Mouse (Mus musculus) limb, embryonic 14.5 days (tissue): ENCODE results near the gene Tpsab1. TPM values are rescaled to one million over a fixed set of nuclear protein-coding genes. Genes with fewer than 3 reads are reported as not detected.
A peak's percentile ranks its signal among the peaks of the same experiment; 100 is the strongest.

Experiments used
- ATAC-seq: fragments of 200-750 bp; cut with Nextera tagmentation; 2 replicates; pipeline ENCODE4 v1.8.0; 2017; ENCODE audit warnings: low read depth, moderate number of reproducible peaks, moderate TSS enrichment; ENCODE audit not compliant: low FRiP score
- DNase-seq: peaks from one replicate; pipeline ENCODE4 v3.0.0-alpha.2; 2015; ENCODE audit warnings: low spot score
- H3K27ac ChIP-seq: fragments of 300-500 bp; sonication (generic); replicated peaks from 2 replicates; pipeline ENCODE4 v1.5.1; 2014; ENCODE audit warnings: low read depth, mild to moderate bottlenecking, low read length, moderate library complexity, mixed read lengths
- H3K27me3 ChIP-seq: fragments of 300-500 bp; sonication (generic); 2 replicates; pipeline ENCODE4 v1.6.1; 2014; ENCODE audit warnings: low read length, mixed read lengths; ENCODE audit not compliant: control insufficient read depth, insufficient read depth
- H3K36me3 ChIP-seq: fragments of 300-500 bp; sonication (generic); 2 replicates; pipeline ENCODE4 v1.6.1; 2014; ENCODE audit warnings: mild to moderate bottlenecking, low read length, moderate library complexity, mixed read lengths; ENCODE audit not compliant: control insufficient read depth, insufficient read depth
- H3K4me1 ChIP-seq: fragments of 300-500 bp; sonication (generic); 2 replicates; pipeline ENCODE4 v1.6.1; 2014; ENCODE audit warnings: antibody characterized with exemption, low read length, mixed read lengths; ENCODE audit not compliant: control insufficient read depth, insufficient read depth
- H3K4me2 ChIP-seq: fragments of 300-500 bp; sonication (generic); replicated peaks from 2 replicates; pipeline ENCODE4 v1.6.1; 2014; ENCODE audit warnings: low read depth, mild to moderate bottlenecking, low read length, moderate library complexity; ENCODE audit not compliant: severe bottlenecking
- H3K4me3 ChIP-seq: fragments of 300-500 bp; sonication (generic); replicated peaks from 2 replicates; pipeline ENCODE4 v1.5.1; 2014; ENCODE audit warnings: low read length
- H3K9ac ChIP-seq: fragments of 300-500 bp; sonication (generic); 2 replicates; pipeline ENCODE4 v1.6.1; 2014; ENCODE audit warnings: mild to moderate bottlenecking, low read depth, low read length, moderate library complexity; ENCODE audit not compliant: severe bottlenecking
- H3K9me3 ChIP-seq: fragments of 300-500 bp; sonication (generic); 2 replicates; pipeline ENCODE4 v1.6.1; 2016; ENCODE audit warnings: low read length; ENCODE audit not compliant: control insufficient read depth
- POLR2A ChIP-seq: fragments of 200-500 bp; IDR thresholded peaks from 2 replicates; pipeline ENCODE4 v1.8.0; 2012; ENCODE audit warnings: inconsistent platforms, mild to moderate bottlenecking, moderate library complexity, borderline replicate concordance; ENCODE audit not compliant: insufficient read depth, insufficient read length; ENCODE audit errors: extremely low read depth
- WGBS: fragments of 180-500 bp; shearing (Covaris S2); extraction: QIAGEN DNeasy Blood & Tissue Kit; methylation state at CpG from one replicate; pipeline ENCODE4 v1.1.7; 2014; 5-methylcytosine and 5-hydroxymethylcytosine counted together
- polyA plus RNA-seq, 2 experiments: library from polyadenylated mRNA; depleted of rRNA in 1 of 2; stranded (reverse) in 1 of 2; unstranded in 1 of 2; fragments of >200 nt; fragmentation: Nextera tagmentation in 1 of 2; extraction: Ambion mirVana in 1 of 2; gene quantifications; 2 replicates each; pipeline versions ENCODE4 v1.2.1 to v1.2.3; 2012 to 2014

Tpsab1 gene
- 1.5 and 2.1 TPM in 2 replicates for polyA plus RNA-seq (2012; rRNA removed)
- polyA plus RNA-seq (2014; fragmentation: Nextera tagmentation; extraction: Ambion mirVana): 1.2 and 2.2 TPM in 2 replicates

DNA sequence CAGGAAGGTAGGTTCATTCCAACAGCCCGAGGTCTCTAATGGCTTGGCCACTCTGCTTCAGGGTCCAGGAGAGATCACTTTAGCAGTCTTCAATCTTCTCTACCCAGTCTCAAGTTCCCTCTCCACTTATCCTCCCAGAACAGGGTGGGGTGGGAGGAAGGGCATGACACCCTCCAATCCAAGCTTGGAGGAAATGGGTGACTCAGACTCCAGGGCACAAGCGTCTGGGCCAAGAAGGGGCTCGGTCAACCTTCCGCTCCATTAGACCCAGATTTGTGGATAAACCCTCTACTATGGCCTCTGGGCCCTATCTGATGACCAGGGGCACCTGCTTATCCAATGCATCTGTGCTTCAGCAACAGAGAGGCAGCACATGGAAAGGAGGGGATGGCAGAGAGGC is at the start of gene Tpsab1:
Tpsab1 (minus strand) TSS at position 101 of the 400 bp plus-strand sequence.
- Histone ChIP-seq H3K36me3 (no peaks in the 10 kb centered on the region), H3K4me2 (no peak within 1 kb of the TSS), H3K27me3 (no peaks in the 10 kb centered on the region), H3K4me3 (no peak within 1 kb of the TSS), H3K4me1 (no peaks in the 10 kb centered on the region), H3K9me3 (no peaks in the 10 kb centered on the region), H3K27ac (no peak within 1 kb of the TSS), H3K9ac (no peak within 1 kb of the TSS)
- DNase-seq (no peak), ATAC-seq (no peak)
- TF ChIP-seq POLR2A: no peak
- 94% methylated on average over 4 of the region's 4 CpGs for WGBS

DNA sequence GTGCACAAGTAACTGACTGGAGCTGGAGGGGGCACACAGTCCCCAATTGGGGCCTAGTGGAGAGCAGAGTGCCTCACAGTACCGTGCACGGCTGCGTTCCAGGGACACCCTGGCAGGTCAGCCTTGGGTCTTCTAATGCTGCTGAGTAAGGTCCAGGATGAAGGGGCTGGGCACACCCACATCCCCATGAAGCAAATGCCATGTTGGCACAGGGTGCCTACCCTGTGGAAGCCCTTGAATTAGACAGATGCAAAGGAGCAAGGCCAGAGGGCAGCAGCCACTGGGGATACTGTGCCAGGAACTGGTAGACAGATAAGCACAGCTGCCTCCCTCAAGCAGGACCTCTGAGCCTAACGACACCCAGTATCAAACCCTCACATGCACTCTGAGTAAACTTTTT is 49.2 kb upstream of the Tpsab1 start:
- no peaks in the 10 kb centered on the region for H3K4me1 ChIP-seq
- ATAC-seq: no peak
- 78% methylated on average over 4 of the region's 4 CpGs for WGBS
- H3K4me2 ChIP-seq: no peak overlapping the region
- no peak for TF ChIP-seq POLR2A
- H3K27ac ChIP-seq: no peak overlapping the region
- no peak overlapping the region for H3K4me3 ChIP-seq
- no peak for DNase-seq
- H3K9me3 ChIP-seq: no peaks in the 10 kb centered on the region
- H3K27me3 ChIP-seq: no peaks in the 10 kb centered on the region
- H3K36me3 ChIP-seq: peaks cover 45% of the 10 kb centered on the region
- no peak overlapping the region for H3K9ac ChIP-seq

DNA sequence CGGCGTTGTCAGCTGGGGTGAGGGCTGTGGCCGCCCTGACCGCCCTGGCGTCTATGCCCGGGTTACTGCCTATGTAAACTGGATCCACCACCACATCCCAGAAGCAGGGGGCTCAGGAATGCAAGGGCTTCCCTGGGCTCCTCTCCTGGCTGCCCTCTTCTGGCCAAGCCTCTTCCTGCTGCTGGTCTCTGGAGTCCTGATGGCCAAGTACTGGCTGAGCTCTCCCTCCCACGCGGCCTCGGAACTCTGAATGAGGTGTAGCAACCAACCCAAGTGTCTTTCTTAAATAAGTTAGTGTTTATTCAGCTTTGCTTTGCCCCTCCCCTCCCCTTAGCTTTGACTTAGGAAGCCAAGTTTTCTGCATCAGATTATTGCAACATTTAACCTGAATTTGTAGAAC is 28.6 kb upstream of the Tpsab1 start:
- Histone ChIP-seq H3K27me3 (no peaks in the 10 kb centered on the region), H3K36me3 (peaks cover 30% of the 10 kb centered on the region), H3K4me3 (no peak overlapping the region), H3K27ac (no peak overlapping the region), H3K9me3 (no peaks in the 10 kb centered on the region), H3K4me2 (no peak overlapping the region), H3K4me1 (no peaks in the 10 kb centered on the region), H3K9ac (no peak overlapping the region)
- no peak for TF ChIP-seq POLR2A
- DNase-seq (no peak), ATAC-seq (0 out of 2 replicates have a peak, but pooled peaks have one; percentile 31)
- WGBS: 38% methylated on average over 9 of the region's 9 CpGs

DNA sequence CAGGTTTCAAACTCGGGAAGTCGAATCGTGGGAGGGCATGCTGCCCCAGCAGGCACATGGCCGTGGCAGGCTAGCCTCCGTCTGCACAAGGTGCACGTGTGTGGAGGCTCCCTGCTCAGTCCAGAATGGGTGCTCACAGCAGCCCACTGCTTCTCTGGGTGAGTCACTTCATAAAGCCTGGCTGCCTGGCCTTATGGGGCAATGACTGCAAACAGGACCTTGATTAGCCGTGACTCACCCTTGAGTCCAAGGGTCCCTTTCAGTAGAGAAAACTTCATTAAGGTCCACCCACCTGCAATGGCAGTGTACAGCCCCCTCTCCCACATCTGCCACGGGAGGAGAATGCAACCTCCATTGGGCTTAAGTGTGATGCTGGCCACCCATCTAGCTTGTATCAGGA is 27.1 kb upstream of the Tpsab1 start:
- TF ChIP-seq POLR2A: no peak
- Histone ChIP-seq H3K27me3 (no peaks in the 10 kb centered on the region), H3K36me3 (peaks cover 25% of the 10 kb centered on the region), H3K4me2 (no peak overlapping the region), H3K27ac (no peak overlapping the region), H3K4me1 (no peaks in the 10 kb centered on the region), H3K9me3 (no peaks in the 10 kb centered on the region), H3K4me3 (no peak overlapping the region), H3K9ac (no peak overlapping the region)
- DNase-seq (no peak), ATAC-seq (no peak)
- 66% methylated on average over 8 of the region's 8 CpGs for WGBS

DNA sequence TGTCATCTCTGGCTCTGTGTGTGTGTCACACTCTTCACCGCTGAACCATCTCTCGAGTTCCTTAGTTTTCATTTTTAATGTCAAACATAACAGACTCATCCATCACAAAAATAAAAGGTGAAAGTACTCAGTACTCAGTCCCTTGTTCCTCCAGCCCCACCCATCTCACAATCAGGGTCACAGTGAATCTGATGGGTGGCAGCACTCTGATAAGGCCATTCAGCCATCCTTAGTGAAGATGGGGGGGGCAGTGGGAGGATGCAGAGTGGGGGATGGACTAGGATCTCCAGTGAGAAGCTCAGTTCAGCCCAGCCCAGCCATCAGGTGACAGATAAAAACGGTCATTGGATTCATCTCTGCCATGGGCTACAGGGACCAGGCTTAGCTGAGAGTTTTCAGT is 23.6 kb upstream of the Tpsab1 start, which contains the start of gene Tpsg1:
Tpsg1 (plus strand) TSS at position 301 of the 400 bp plus-strand sequence.
- no peak for ATAC-seq
- Histone ChIP-seq H3K4me1 (no peaks in the 10 kb centered on the region), H3K36me3 (no peaks in the 10 kb centered on the region), H3K27me3 (no peaks in the 10 kb centered on the region), H3K9me3 (no peaks in the 10 kb centered on the region), H3K4me2 (no peak within 1 kb of the TSS), H3K27ac (no peak within 1 kb of the TSS), H3K9ac (no peak within 1 kb of the TSS), H3K4me3 (no peak within 1 kb of the TSS)
- 71% methylated on average over 3 of the region's 3 CpGs for WGBS
- DNase-seq: no peak
- no peak for TF ChIP-seq POLR2A

DNA sequence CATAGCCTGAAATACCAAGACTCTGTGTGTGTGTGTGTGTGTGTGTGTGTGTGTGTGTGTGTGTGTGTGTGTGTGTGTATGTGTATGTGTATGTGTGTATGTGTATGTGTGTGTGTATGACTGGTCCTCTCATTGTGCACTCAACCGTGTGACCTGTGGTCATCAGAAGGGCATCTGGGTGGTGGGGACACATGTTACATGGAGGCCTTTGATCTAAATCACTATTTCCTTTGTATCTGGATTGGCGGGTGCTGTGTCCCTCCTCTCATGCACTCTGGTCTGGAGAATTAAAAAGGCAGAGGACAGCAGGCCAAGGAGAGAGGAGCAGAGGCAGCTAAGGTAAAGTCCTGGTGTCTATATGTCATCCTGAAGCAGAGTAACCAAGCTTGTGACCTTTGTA is 20.6 kb upstream of the Tpsab1 start, which contains the start of gene Tpsb2:
Tpsb2 (plus strand) TSS at position 301 of the 400 bp plus-strand sequence.
- Histone ChIP-seq H3K36me3 (no peaks in the 10 kb centered on the region), H3K9ac (no peak within 1 kb of the TSS), H3K4me1 (no peaks in the 10 kb centered on the region), H3K4me2 (no peak within 1 kb of the TSS), H3K27ac (no peak within 1 kb of the TSS), H3K9me3 (no peaks in the 10 kb centered on the region), H3K4me3 (no peak within 1 kb of the TSS), H3K27me3 (no peaks in the 10 kb centered on the region)
- no peak for ATAC-seq
- no peak for DNase-seq
- 66% methylated on average over 2 of the region's 2 CpGs for WGBS
- TF ChIP-seq POLR2A: no peak
